Mouse (Mus musculus) gastrocnemius, adult 8-10 months (tissue): Measurements from ENCODE around the gene Olfr632. TPM values are rescaled to one million over a fixed set of nuclear protein-coding genes. Genes with fewer than 3 reads are reported as not detected.
"Not testable (repeated sequence)": the region's sequence is repeated elsewhere in the genome, so short reads cannot be mapped to it uniquely, and the experiment has no call there.

ENCODE experiments used
- DNase-seq, 2 experiments: peaks; one replicate each; pipeline ENCODE4 v3.0.0; 2022; ENCODE audit warnings: low spot score in 2 of 2
- total RNA-seq, 4 experiments: library from RNA; stranded (reverse); gene quantifications; 2 replicates each; pipeline ENCODE4 v1.2.4; 2022

The Olfr632 gene
- total RNA-seq: not detected

GRCm38 (mm10) chr7:103934264-103934663 is at the start of gene Olfr632:
Gene Olfr632, plus strand, starts transcription at chr7:103934347.
- DNase-seq: no peak

DNA sequence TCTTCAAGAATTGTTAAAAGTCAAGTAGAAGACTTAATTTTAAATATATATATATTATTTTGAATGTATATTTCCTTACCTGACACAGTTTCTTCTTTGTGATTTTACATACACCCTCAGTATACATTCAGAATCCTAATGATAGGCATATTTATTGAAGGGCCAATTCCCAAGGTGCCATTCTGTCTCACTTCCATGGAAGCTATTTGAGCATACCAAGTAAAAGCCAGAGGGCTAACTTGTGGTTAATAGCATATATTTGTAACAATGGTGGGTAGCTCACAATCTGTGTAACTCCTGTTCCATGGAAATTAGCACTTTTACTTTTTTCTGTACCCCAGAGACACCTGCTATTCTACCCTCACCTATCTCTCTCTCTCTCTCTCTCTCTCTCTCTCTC is 48.0 kb upstream of the Olfr632 start, which contains the start of gene Olfr66:
Gene Olfr66, minus strand, starts transcription at position 101 of the 400 bp plus-strand sequence.
- no peak for DNase-seq

- DNase-seq: no peak
Measured at GRCm38 (mm10) chr7:103894385-103894784, 39.8 kb upstream of the Olfr632 start, which contains the start of gene Olfr64. Gene Olfr64, minus strand, starts transcription at chr7:103894485.

DNA sequence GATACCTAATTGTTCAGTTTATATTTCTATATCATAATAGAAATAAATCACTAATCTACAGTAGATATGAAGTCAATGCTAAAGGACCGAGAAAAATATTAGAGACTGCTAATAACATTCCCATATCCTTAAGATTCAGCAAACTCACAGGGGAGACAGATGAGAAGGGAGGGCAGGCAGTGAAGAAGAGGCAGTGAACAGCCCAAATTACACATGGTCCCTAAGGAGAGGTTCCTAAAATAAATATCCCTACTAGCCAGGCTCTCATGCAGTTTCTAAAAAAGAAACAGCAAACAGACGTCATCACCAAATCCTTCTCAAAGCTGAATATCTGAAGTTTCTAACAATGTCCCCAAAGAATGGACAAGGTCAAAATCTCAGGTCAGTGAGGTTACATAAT is 31.0 kb upstream of the Olfr632 start, which contains the start of gene Olfr65:
Gene Olfr65, plus strand, starts transcription at position 301 of the 400 bp plus-strand sequence.
- DNase-seq: no peak

GRCm38 (mm10) chr7:103910047-103910446 is 24.1 kb upstream of the Olfr632 start:
- no peak for DNase-seq

- no peak for DNase-seq
Measured at GRCm38 (mm10) chr7:103912969-103913511, 21.1 kb upstream of the Olfr632 start.

GRCm38 (mm10) chr7:103915338-103915737 is 18.8 kb upstream of the Olfr632 start:
- no peak for DNase-seq

DNA sequence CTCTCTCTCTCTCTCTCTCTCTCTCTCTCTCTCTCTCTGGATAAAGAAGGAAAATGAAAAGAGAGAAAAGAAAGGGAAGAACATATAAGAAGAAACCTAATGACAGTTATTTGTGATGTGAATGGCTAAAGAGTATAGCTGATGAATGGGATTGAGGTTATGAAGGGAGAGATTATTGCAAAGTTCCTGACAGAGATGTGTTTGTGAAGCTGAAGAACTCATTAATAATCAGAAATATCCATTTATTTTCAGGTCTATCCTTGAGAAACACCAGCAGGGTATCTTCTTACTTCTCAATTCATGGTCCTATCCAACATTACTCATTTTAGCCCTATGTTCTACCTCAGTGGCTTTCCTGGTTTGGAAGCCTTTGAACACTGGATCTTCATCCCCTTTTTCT is 5.6 kb upstream of the Olfr632 start, which contains the start of gene Olfr631:
Gene Olfr631, plus strand, starts transcription at position 301 of the 400 bp plus-strand sequence.
- no peak for DNase-seq

GRCm38 (mm10) chr7:103942730-103943129 is 8.6 kb downstream of the Olfr632 start:
- DNase-seq: no peak

- no peak for DNase-seq
Measured at GRCm38 (mm10) chr7:103944137-103944536, 10.0 kb downstream of the Olfr632 start, which contains the start of gene Olfr633. Gene Olfr633, plus strand, starts transcription at chr7:103944437.

GRCm38 (mm10) chr7:103966873-103967272 is 32.7 kb downstream of the Olfr632 start:
- DNase-seq: not testable (repeated sequence)

- DNase-seq: no peak
Measured at GRCm38 (mm10) chr7:103970852-103971251, 36.7 kb downstream of the Olfr632 start, which contains the start of gene Olfr635. Gene Olfr635, plus strand, starts transcription at chr7:103971152.

DNA sequence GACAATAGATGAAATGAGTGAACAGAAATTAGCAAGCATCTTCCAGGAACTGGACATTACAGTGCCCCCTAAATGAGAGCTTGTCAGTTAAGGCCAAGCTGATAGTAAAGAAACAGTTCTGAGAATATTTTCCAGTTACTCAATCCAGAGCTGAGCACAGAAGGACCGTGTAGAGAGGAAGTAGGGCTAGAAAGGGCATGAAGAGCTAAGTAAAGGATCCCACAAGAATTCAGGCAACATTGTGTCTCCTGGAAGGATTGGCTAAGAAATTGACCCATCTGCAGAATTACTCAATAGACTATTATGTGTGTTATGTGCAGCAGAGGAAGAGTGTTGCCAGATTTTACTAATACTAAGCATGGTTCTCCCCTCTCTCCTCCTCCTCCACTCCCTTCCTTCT is 37.6 kb downstream of the Olfr632 start:
- no peak for DNase-seq

Other genes starting within 250 kb of the Olfr632 start
- not detected for gene Olfr243, start 219.7 kb upstream of the Olfr632 start, total RNA-seq
- gene Olfr628, start 204.0 kb upstream of the Olfr632 start, total RNA-seq: not detected
- gene Olfr629, start 189.4 kb upstream of the Olfr632 start, total RNA-seq: not detected
- not detected for gene Olfr630, start 177.0 kb upstream of the Olfr632 start, total RNA-seq
- gene Olfr69, start 162.8 kb upstream of the Olfr632 start, total RNA-seq: not detected
- gene Olfr68, start 154.6 kb upstream of the Olfr632 start, total RNA-seq: not detected
- gene Olfr67, start 142.5 kb upstream of the Olfr632 start, total RNA-seq: not detected
- gene Hbb-bt, start 120.4 kb upstream of the Olfr632 start, total RNA-seq: 10 to 100 TPM; 11.6 to 30.4 (median 18.8) TPM
- 100 to 1,000 TPM; 150 to 315 (median 224) TPM for gene Hbb-bs, start 106.3 kb upstream of the Olfr632 start, total RNA-seq
- gene Hbb-bh2, start 93.8 kb upstream of the Olfr632 start, total RNA-seq: not detected
- gene Hbb-bh1, start 91.2 kb upstream of the Olfr632 start, total RNA-seq: not detected
- gene Hbb-y, start 81.1 kb upstream of the Olfr632 start, total RNA-seq: not detected
- not detected for gene Olfr66, start 48.1 kb upstream of the Olfr632 start, total RNA-seq
- not detected for gene Olfr64, start 39.9 kb upstream of the Olfr632 start, total RNA-seq
- gene Olfr65, start 30.9 kb upstream of the Olfr632 start, total RNA-seq: not detected
- not detected for gene Olfr631, start 5.5 kb upstream of the Olfr632 start, total RNA-seq
- not detected for gene Olfr633, start 10.1 kb downstream of the Olfr632 start, total RNA-seq
- gene Olfr635, start 36.8 kb downstream of the Olfr632 start, total RNA-seq: not detected
- gene Olfr638, start 64.4 kb downstream of the Olfr632 start, total RNA-seq: not detected
- gene Olfr639, start 83.0 kb downstream of the Olfr632 start, total RNA-seq: not detected
- not detected for gene Olfr640, start 91.2 kb downstream of the Olfr632 start, total RNA-seq
- not detected for gene Olfr641, start 101.1 kb downstream of the Olfr632 start, total RNA-seq
- not detected for gene Olfr642, start 118.3 kb downstream of the Olfr632 start, total RNA-seq
- not detected for gene 4930516K23Rik, start 127.1 kb downstream of the Olfr632 start, total RNA-seq
- gene Olfr644, start 137.5 kb downstream of the Olfr632 start, total RNA-seq: not detected
- gene Olfr645, start 151.1 kb downstream of the Olfr632 start, total RNA-seq: not detected
- gene Olfr646, start 170.5 kb downstream of the Olfr632 start, total RNA-seq: not detected
- gene Ubqln5, start 195.5 kb downstream of the Olfr632 start, total RNA-seq: not detected
- gene Olfr643, start 203.1 kb downstream of the Olfr632 start, total RNA-seq: not detected
- not detected for gene Ubqln3, start 208.9 kb downstream of the Olfr632 start, total RNA-seq
- not detected for gene Ubqlnl, start 216.2 kb downstream of the Olfr632 start, total RNA-seq
- gene Olfm5, start 230.5 kb downstream of the Olfr632 start, total RNA-seq: not detected
- not detected for gene Olfr648, start 249.0 kb downstream of the Olfr632 start, total RNA-seq